Mouse (Mus musculus) layer of hippocampus, adult 2 months (tissue): ENCODE data around the gene Ugt1a9. TPM values are rescaled to one million over a fixed set of nuclear protein-coding genes. Genes with fewer than 3 reads are reported as not detected.

ENCODE experiments used
- DNase-seq, 2 experiments: peaks; one replicate each; pipeline ENCODE4 v3.0.0; 2022; ENCODE audit warnings: low spot score in 2 of 2
- H3K27ac ChIP-seq: fragments of 200-600 bp; 2 replicates; pipeline ENCODE4 v1.8.1; 2022
- H3K4me3 ChIP-seq: fragments of 200-600 bp; 2 replicates; pipeline ENCODE4 v1.8.1; 2022; ENCODE audit warnings: mild to moderate bottlenecking
- CTCF ChIP-seq: fragments of 200-600 bp; conservative IDR thresholded peaks from 2 replicates; pipeline ENCODE4 v1.8.1; 2022; ENCODE audit warnings: antibody characterized with exemption, mild to moderate bottlenecking, moderate library complexity
- total RNA-seq, 2 experiments: library from RNA; stranded (reverse); gene quantifications; 2 replicates each; pipeline ENCODE4 v1.2.3; 2021

The Ugt1a9 gene
- total RNA-seq, 2 experiments from 2014 or later = not detected

DNA sequence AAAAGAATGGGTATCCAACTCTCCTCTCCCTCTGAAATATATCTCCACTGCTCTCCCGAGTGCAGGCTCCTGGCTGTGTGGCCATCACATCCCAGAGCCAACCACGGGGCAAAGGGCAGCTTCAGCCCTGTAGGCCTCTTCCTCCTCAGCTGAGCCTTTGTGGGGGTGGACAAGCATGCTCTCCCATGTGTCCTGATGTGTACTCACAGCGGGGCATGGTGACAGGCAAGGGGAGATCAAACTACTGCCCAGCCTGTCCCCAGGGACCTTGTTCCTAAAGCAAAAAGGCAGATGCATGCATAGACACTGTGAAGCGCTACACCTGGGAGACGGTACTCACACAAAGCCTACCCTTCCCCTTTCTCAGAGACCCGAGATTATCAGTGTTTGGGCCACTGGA, 189.5 kb downstream of the Ugt1a9 start:
- no peak for TF ChIP-seq CTCF
- H3K27ac ChIP-seq = no peak overlapping the region
- H3K4me3 ChIP-seq = no peak overlapping the region
- no peak for DNase-seq

DNA sequence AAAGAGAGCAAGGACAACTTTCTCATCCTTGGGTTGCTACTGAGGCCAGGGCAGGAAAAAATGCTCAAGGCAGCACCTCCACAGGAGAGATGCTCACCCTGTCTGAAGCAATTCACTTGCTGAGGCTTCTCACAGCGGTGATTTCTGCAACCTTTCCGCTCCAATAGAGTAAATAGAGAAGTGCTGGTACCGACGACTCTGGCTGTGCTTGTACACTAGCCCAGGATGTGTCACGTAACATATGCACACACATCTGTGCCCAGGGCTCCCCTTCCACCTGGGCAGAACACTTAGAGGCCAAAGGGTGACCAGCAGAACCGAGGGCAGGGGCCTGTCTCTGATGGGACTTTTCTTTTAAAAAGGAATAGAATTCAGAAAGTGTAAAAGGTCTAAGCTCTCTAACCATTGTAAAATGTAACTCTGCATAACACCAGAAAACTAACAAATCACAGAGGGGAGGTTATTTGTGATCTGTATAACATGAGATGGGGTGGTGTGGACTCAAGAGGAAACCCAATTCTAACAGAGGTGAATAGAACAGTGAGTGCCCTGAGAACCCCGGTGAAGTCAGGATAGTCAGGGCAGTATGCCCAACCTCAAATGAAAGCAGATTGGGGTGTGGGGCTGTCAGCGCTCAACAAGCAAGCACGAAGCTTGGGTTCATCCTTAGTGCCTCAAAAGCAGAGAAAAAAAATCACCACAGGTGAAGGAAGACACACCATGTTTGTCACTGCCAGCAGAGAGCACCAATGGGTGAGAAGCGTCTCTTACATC, 190.2 kb downstream of the Ugt1a9 start:
- no peak for TF ChIP-seq CTCF
- Histone ChIP-seq H3K4me3 (no peak overlapping the region), H3K27ac (no peak overlapping the region)
- no peak for DNase-seq

DNA sequence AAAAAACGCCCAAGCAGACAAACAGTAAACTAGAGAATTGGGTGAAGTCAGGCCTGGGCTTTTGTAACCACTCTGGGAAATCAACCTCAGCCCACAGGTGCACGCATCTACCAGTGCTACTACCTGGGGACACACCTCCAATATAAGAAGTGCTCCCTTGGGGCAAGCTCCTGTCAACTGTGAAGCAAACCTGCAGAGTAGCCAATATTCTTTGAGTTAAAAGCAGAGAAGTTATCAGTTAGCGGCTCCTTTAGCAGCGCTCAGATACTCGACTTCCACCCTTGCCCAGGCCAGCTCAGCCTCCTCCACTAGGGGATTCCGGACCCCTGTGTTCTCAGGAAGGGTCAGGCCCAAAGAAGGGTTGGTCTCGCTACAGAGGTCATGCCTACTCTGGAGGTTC, 191.1 kb downstream of the Ugt1a9 start:
- DNase-seq = no peak
- Histone ChIP-seq H3K27ac (no peak overlapping the region), H3K4me3 (no peak overlapping the region)
- TF ChIP-seq CTCF = no peak

DNA sequence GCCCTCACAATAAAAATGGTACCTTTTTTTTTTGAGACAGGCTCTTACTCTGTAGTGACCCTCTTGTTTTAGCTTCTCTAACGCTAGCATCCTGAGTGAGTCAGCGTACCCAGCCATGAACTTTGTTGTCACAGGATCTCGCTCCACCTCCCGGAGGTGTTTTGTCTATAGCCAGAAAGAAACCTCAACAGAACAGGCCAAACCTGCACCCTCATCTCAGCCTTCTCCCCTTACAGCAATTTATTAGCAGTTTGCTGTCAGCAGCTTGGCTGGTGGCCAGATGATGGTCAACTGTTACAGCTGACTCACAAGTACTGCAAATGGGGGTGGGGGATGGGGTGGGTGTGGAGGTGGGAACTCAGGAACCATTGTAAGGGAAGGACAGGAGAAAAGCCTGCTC, 191.7 kb downstream of the Ugt1a9 start:
- no peak overlapping the region for H3K4me3 ChIP-seq
- no peak for DNase-seq
- no peak for TF ChIP-seq CTCF
- H3K27ac ChIP-seq = no peak overlapping the region

DNA sequence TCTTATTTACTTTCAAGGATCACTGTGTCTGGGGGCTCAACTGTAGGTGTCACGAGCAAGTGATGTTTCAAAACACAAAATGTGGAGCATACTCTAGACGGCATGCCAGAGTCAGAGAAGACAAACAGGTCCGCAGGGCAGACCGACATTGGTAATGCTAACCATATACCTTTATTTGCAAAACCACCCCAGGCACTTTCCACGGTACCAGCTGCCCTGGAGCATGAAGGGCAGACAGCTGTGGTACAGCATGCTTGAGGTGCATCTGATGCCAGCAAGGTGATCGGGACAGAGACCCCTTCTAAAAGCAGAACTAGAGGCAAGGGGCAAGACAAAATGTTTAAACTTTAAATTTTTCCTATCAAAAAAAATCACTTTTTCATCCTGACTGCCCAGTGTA, 192.4 kb downstream of the Ugt1a9 start:
- TF ChIP-seq CTCF = no peak
- no peak for DNase-seq
- H3K27ac ChIP-seq = no peak overlapping the region

DNA sequence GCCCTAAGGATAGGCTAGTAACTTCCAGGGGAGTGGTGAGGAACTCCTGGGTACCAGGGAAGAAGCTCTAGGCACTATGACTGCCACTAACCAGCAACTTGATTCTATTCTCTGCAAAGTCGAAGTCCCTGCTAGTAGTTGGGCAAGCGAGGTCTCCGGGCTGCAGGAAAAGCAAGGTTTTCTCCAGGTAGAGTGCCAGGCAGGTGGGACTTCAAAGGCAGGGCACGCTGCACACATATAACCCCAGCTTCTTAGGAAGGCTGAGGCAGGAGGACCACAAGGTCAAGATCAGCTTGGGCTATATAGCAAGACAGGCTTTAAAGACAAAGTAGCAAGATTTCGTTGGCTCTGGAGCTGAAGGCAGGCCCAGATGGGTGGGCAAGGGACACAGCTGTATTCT, 193.2 kb downstream of the Ugt1a9 start:
- H3K4me3 ChIP-seq = no peak overlapping the region
- H3K27ac ChIP-seq = no peak overlapping the region
- DNase-seq = no peak
- no peak for TF ChIP-seq CTCF

More for the DNA sequence above, 192.4 kb downstream of the Ugt1a9 start:
- H3K4me3 ChIP-seq = no peak overlapping the region

DNA sequence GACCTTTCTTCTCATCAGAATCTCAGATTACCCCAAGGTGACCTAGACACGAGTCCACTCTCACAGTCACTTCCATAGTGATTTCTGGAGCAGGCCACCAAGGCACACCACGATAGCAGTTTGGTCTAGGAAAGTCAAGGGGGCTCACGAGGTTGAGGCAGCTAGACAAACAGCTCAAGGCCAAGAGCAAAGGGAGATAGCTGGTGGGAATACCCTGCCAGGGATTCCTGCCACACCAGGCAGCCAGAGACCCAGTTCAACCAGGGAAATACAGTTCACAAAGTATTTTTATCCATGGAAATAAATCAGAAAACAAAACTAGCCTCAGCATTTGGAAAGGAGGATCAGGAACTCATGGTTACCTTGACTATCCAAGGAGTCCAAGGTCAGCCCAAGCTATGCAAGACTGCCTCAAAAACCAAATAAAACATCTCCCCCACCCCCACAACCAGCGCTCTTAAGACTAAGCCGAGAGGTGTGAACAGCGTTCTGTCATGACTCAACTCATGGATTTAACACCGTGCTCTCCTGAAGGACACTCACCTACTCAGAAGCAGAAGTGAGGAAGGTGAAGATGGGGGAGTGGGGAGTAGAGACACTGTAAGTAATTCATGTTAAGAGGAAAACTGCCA, 193.8 kb downstream of the Ugt1a9 start:
- H3K27ac ChIP-seq = no peak overlapping the region
- H3K4me3 ChIP-seq = no peak overlapping the region
- DNase-seq = no peak
- no peak for TF ChIP-seq CTCF

DNA sequence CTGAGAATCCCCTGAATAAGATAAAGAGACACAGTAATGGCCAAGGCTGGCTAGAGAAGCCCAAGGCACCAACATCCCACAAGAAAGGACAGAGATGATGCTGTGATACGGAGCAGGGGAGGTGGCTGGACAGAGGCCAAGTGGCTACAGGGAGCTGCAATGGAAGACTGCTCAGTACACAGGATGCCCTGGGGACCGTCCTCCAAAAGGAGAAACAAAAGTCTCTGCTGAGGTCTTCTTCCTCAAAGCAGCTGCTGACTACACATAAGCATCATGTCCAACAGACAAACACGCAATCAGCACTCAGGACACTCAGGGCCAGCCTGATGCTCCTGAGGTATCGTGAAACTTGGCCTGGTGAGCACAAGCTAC, 194.3 kb downstream of the Ugt1a9 start:
- H3K27ac ChIP-seq = no peak overlapping the region
- TF ChIP-seq CTCF = no peak
- no peak overlapping the region for H3K4me3 ChIP-seq
- DNase-seq = no peak

DNA sequence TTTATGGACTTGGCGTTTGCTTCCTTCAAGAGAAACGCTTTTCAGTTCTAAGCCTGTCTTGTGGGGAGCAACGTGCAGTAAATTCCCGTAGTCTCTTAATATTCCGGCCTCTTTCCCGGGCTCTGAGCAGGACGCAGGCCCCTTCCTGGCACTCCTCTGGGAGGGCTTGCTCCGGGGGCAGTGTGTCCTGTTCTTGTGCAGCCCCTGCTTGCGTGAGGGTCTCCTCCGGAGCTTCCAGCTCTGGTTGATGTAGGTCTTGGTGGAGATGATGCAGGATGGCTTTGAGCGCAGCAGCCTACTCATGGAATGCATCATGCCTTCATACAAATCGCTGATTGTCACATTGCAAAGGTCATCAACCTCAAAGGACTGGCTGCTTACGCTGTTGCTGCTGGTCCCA, 195.5 kb downstream of the Ugt1a9 start:
- no peak for DNase-seq
- H3K27ac ChIP-seq = no peak overlapping the region
- TF ChIP-seq CTCF = no peak
- no peak overlapping the region for H3K4me3 ChIP-seq

DNA sequence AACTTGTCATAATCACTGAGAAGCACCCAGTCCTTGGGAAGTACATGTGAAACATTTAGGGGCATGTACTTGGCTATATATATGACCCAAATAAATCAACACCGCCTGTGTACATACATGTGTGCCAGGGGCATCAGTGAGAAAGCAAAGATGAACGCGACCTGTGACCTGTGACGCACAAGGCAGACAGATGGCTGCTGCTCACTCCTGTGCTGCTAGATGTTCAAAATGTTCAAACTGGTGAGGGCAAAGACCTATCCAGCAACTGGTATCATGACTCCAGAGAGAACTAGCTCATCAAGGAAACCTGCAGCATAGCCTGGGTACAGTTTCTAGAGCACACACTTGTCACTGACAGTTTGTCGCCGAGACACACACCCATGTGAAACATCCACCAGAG, 196.9 kb downstream of the Ugt1a9 start:
- Histone ChIP-seq H3K27ac (no peak overlapping the region), H3K4me3 (no peak overlapping the region)
- no peak for DNase-seq
- TF ChIP-seq CTCF = no peak

DNA sequence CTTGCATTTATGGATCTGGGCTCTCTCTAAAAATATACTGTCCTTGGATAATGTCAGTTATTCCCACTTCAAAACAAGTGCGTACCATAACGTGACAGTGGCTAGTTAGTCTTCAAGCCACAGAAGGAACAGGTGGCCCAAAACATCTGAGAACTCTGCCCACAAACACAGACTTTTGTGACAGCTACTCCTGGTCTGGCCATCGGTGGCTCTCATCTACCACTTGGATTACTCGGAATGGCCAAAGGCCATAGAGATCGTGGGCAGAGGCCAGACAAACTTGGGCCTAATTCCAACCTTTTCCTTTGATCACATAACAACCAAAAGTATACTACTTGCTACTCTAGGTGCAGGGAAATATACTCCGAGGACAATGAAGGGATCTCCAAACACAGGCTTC, 197.5 kb downstream of the Ugt1a9 start:
- DNase-seq = no peak
- H3K4me3 ChIP-seq = no peak overlapping the region
- no peak overlapping the region for H3K27ac ChIP-seq
- TF ChIP-seq CTCF = no peak

Other genes starting within 250 kb of the Ugt1a9 start
- 100 to 1,000 TPM; 103 to 117 TPM for gene Dgkd, start 217.5 kb upstream of the Ugt1a9 start, total RNA-seq
- 10 to 100 TPM; 22.9 to 26.7 TPM for gene Usp40, start 62.2 kb upstream of the Ugt1a9 start, total RNA-seq
- gene Ugt1a10, start 15.4 kb upstream of the Ugt1a9 start, total RNA-seq = not detected
- not detected for gene Ugt1a8, start 17.0 kb downstream of the Ugt1a9 start, total RNA-seq
- under 1 TPM; 0.44 to 0.59 TPM for gene Ugt1a7c, start 24.3 kb downstream of the Ugt1a9 start, total RNA-seq
- gene Ugt1a6b, start 32.5 kb downstream of the Ugt1a9 start, total RNA-seq = under 1 TPM in 1 of 2 experiments, not detected in 1; 0.54 TPM
- gene Ugt1a6a, start 64.0 kb downstream of the Ugt1a9 start, total RNA-seq = 1 to 10 TPM in 1 of 2 experiments, under 1 TPM in 1; 0.59 to 1.3 TPM
- gene Ugt1a5, start 95.2 kb downstream of the Ugt1a9 start, total RNA-seq = under 1 TPM in 1 of 2 experiments, not detected in 1; 0.44 TPM
- gene Ugt1a2, start 129.8 kb downstream of the Ugt1a9 start, total RNA-seq = not detected
- 1 to 10 TPM; 2.9 to 3.8 TPM for gene Dnajb3, start 135.0 kb downstream of the Ugt1a9 start, total RNA-seq
- not detected for gene Ugt1a1, start 141.2 kb downstream of the Ugt1a9 start, total RNA-seq
- under 1 TPM in 1 of 2 experiments, not detected in 1; 0.38 TPM for gene Mroh2a, start 156.2 kb downstream of the Ugt1a9 start, total RNA-seq
- gene Hjurp, start 206.8 kb downstream of the Ugt1a9 start, total RNA-seq = 10 to 100 TPM; 31.9 to 35.3 TPM
- gene Trpm8, start 206.9 kb downstream of the Ugt1a9 start, total RNA-seq = under 1 TPM in 1 of 2 experiments, not detected in 1; 0.12 TPM